In the genomic region with DNA sequence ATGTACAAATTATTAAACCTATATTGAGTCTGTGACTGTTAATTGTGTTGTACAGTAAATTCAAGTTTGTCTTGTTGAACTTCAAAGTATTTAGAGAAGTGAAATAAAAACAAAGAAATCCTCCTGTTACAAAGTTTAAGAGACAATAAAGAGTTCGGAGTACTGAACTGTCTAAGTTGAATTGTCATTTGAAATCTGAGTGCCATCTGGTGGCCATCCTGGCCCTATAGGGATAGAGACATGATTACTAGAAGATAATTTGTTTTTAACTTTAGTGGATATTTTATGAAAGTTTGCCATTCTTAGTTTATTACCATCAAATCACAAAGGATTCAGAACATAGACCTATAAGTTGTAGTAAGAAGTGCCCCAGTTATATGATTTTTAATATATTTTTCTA, we compare ENCODE assay signal across 9 mouse cellular contexts.
A peak's percentile ranks its signal among the peaks of the same experiment; 100 is the strongest.
DNase-seq lines count a peak whose midpoint lies in the region; ATAC-seq and TF ChIP-seq lines count a peak whose summit lies in the region.
"Had no signal": no experiment of that assay in that cellular context is flagged by ENCODE, and none has a peak within 500 bp of the region (broad histone marks: within the 10 kb centered on the region; RNA-seq: fewer than 3 reads in every experiment).

No protein-coding gene starts in this region.

- H3K4me1 ChIP-seq in liver, postnatal 0 days (ENCODE audit: insufficient read depth), result no peaks in the 10 kb centered on the region
- H3K4me1 ChIP-seq in embryonic facial prominence, embryonic 14.5 days (ENCODE audit: control insufficient read depth, insufficient read depth, low read length), result no peaks in the 10 kb centered on the region
- H3K4me1 ChIP-seq in lung, postnatal 0 days (ENCODE audit: insufficient read depth, low read depth, low read length), result no peaks in the 10 kb centered on the region
- H3K4me1 ChIP-seq: megakaryocyte, embryonic 14.5 days had no signal

- H3K27me3 ChIP-seq in liver, postnatal 0 days (ENCODE audit: insufficient read depth, low read length), result no peaks in the 10 kb centered on the region
- H3K27me3 ChIP-seq in embryonic facial prominence, embryonic 14.5 days (replicated peaks; ENCODE audit: control insufficient read depth, insufficient read depth, low read length), result no peaks in the 10 kb centered on the region
- H3K27me3 ChIP-seq in lung, postnatal 0 days (replicated peaks; ENCODE audit: insufficient read depth, low read length), result no peaks in the 10 kb centered on the region
- H3K27me3 ChIP-seq: megakaryocyte, embryonic 14.5 days had no signal

- no peak overlapping the region for H3K9ac ChIP-seq in liver, postnatal 0 days (replicated peaks)
- H3K9ac ChIP-seq in embryonic facial prominence, embryonic 14.5 days (ENCODE audit: low read depth, low read length), result no peak overlapping the region
- no peak overlapping the region for H3K9ac ChIP-seq in lung, postnatal 0 days (replicated peaks; ENCODE audit: low read depth)

- ATAC-seq in frontal cortex, adult (ENCODE audit: low TSS enrichment), result peak; percentile 85
- ATAC-seq in liver, postnatal 0 days, result no peak
- no peak for ATAC-seq in embryonic facial prominence, embryonic 14.5 days (ENCODE audit: low read depth)
- no peak for ATAC-seq in lung, postnatal 0 days

- 42% methylated on average over 1 of the region's 1 CpGs for whole genome bisulfite sequencing in liver, postnatal 0 days (ENCODE audit: insufficient replicate concordance)
- WGBS in embryonic facial prominence, embryonic 14.5 days, result 37% methylated on average over 1 of the region's 1 CpGs
- 35% methylated on average over 1 of the region's 1 CpGs for WGBS in lung, postnatal 0 days

- no peak overlapping the region for H3K4me2 ChIP-seq in liver, postnatal 0 days (ENCODE audit: low read depth, low read length)
- no peak overlapping the region for H3K4me2 ChIP-seq in embryonic facial prominence, embryonic 14.5 days (ENCODE audit: low read depth, low read length)
- no peak overlapping the region for H3K4me2 ChIP-seq in lung, postnatal 0 days (replicated peaks; ENCODE audit: low read depth, low read length)

- no peaks in the 10 kb centered on the region for H3K36me3 ChIP-seq in liver, postnatal 0 days (replicated peaks; ENCODE audit: insufficient read depth, low read length)
- no peaks in the 10 kb centered on the region for H3K36me3 ChIP-seq in embryonic facial prominence, embryonic 14.5 days (ENCODE audit: control insufficient read depth, insufficient read depth, low read length)
- H3K36me3 ChIP-seq in lung, postnatal 0 days (ENCODE audit: insufficient read depth, low read length), result no peaks in the 10 kb centered on the region

- H3K27ac ChIP-seq in liver, postnatal 0 days (ENCODE audit: low read depth), result no peak overlapping the region
- H3K27ac ChIP-seq in embryonic facial prominence, embryonic 14.5 days (replicated peaks; ENCODE audit: low read depth, low read length), result no peak overlapping the region
- no peak overlapping the region for H3K27ac ChIP-seq in lung, postnatal 0 days (ENCODE audit: low read length)

- TF ChIP-seq CTCF in liver, postnatal 0 days (IDR thresholded peaks at IDR 0.05; ENCODE audit: low read depth), result 0 out of 2 replicates have a peak, but pooled peaks have one; percentile 5
- no peak for TF ChIP-seq CTCF in lung, postnatal 0 days (IDR thresholded peaks at IDR 0.05)

- TF ChIP-seq EP300 in liver, postnatal 0 days (IDR thresholded peaks at IDR 0.05; ENCODE audit: low read depth), result no peak
- no peak for TF ChIP-seq EP300 in lung, postnatal 0 days (IDR thresholded peaks at IDR 0.05)

- H3K9me3 ChIP-seq in liver, postnatal 0 days (ENCODE audit: low read length), result no peaks in the 10 kb centered on the region
- H3K9me3 ChIP-seq in embryonic facial prominence, embryonic 14.5 days (ENCODE audit: control insufficient read depth, low read length), result no peaks in the 10 kb centered on the region
- H3K9me3 ChIP-seq in lung, postnatal 0 days (ENCODE audit: low read length), result no peaks in the 10 kb centered on the region
- H3K9me3 ChIP-seq: megakaryocyte, embryonic 14.5 days had no signal

- no peak overlapping the region for H3K4me3 ChIP-seq in liver, postnatal 0 days (ENCODE audit: low read depth, low read length)
- H3K4me3 ChIP-seq in embryonic facial prominence, embryonic 14.5 days (ENCODE audit: low read depth, low read length), result no peak overlapping the region
- no peak overlapping the region for H3K4me3 ChIP-seq in lung, postnatal 0 days (ENCODE audit: low read depth, low read length)
- H3K4me3 ChIP-seq: megakaryocyte, embryonic 14.5 days had no signal

- DNase-seq in frontal cortex, postnatal 14 days (ENCODE audit: low spot score in 2 of 2), result no peak
- no peak for DNase-seq in liver, postnatal 0 days
- no peak for DNase-seq in liver
- peak; percentile 41 for DNase-seq in embryonic facial prominence, embryonic 14.5 days (ENCODE audit: low spot score)
- peak; percentile 26 for DNase-seq in right cerebral cortex, postnatal 4 days
- DNase-seq in lung, postnatal 0 days (ENCODE audit: low spot score), result no peak
- DNase-seq in thymus, postnatal 4 days, result no peak

Comparison
In these comparisons a context has a peak if more than half of its experiments do, and no peak if none do; other contexts are left out.
1. DNase-seq: peak in embryonic facial prominence, embryonic 14.5 days (single experiment) and right cerebral cortex, postnatal 4 days (single experiment); none in frontal cortex, postnatal 14 days (0 of 2), liver, postnatal 0 days (single experiment), liver (single experiment), lung, postnatal 0 days (single experiment) and thymus, postnatal 4 days (single experiment).